Mouse (Mus musculus): ENCODE measurements around the gene Ciao2b. TPM values are rescaled to one million over a fixed set of nuclear protein-coding genes. Genes with fewer than 3 reads are reported as not detected.
"Not testable (repeated sequence)": the region's sequence is repeated elsewhere in the genome, so short reads cannot be mapped to it uniquely, and the experiment has no call there.

The Ciao2b gene
- polyA plus RNA-seq (2015; fragmentation: Nextera tagmentation; extraction: Ambion mirVana), result 137 and 141 TPM in 2 replicates

DNA sequence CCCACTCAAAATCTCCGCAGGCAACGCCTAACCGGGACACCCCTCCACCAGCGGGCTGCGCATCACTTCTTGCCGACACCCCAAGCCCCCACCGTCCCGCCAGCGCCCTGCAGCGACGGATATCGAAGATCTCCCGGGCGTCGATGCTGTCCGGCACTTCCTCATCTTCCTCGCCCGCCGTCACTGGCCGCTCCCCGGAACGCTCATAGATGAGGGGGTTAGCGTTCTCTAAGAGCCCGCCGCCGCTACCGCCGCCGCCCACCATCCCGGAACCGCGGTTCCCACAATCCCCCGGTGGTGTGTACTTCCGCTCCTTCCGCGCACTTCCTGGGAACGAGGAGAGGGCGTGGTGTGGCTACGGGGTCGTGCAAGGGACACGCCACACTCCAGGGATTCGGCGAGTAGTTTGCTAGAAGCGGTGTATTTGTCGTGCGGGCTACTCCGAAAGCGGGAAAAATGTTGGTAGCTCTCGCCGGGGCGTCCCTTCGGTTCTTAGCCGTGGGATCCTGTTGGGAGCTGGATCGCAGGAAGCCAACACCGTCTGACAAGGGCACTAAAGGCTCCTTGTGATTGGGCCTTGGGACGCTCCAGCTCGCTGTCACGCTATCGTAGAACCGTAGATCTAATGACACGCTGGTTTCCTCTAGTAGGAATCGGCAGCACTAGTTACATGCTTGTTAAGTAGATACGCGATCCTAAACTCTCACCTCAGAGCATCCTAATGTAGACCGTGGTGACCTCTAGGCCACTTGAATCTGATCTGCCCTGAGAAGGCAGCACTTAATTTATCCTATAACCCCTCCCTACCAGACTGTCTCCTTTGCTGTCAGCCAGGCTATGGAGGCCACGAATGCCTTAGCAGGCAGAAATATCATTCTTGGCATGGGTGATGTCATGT is at the start of gene Ciao2b:
Gene Ciao2b, minus strand, starts transcription at position 540 of the 898 bp plus-strand sequence.
- H3K27me3 ChIP-seq, result no peaks in the 10 kb centered on the region
- ATAC-seq, result peak; percentile 97
- peak within 1 kb of the TSS; percentile 91 for H3K4me3 ChIP-seq (replicated peaks)
- no peaks in the 10 kb centered on the region for H3K9me3 ChIP-seq
- H3K27ac ChIP-seq, result peak within 1 kb of the TSS; percentile 80
- H3K9ac ChIP-seq (replicated peaks), result peak within 1 kb of the TSS; percentile 89
- under 1% methylated on average over 66 of the region's 66 CpGs for WGBS
- peak within 1 kb of the TSS; percentile 97 for H3K4me2 ChIP-seq (replicated peaks)
- H3K4me1 ChIP-seq (replicated peaks), result peaks cover 22% of the 10 kb centered on the region
- peaks cover 9% of the 10 kb centered on the region for H3K36me3 ChIP-seq

DNA sequence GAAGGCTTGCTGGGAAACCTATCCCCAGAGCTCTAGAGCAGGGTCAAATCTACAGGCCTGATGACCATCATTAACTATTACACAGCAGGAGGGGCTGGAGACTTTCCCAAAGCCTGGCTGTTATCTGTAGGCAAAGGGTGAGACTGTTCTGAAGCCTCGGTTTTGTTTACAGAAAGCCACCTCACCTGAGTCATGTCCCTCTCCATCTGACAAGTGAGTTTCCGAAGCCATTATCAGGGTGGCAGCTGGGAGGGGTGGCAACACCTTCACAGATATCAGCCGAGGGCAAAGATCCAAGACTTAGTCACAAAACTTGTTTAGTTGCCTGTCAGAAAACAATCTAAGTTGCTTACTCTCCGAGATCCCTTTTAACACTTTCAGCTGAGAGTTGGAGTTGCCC is 46.7 kb upstream of the Ciao2b start:
- H3K4me2 ChIP-seq (replicated peaks), result no peak overlapping the region
- no peak overlapping the region for H3K4me3 ChIP-seq (replicated peaks)
- H3K27ac ChIP-seq, result no peak overlapping the region
- H3K4me1 ChIP-seq (replicated peaks), result no peaks in the 10 kb centered on the region
- no peak overlapping the region for H3K9ac ChIP-seq (replicated peaks)
- no peaks in the 10 kb centered on the region for H3K27me3 ChIP-seq
- H3K36me3 ChIP-seq, result no peaks in the 10 kb centered on the region
- no peak for ATAC-seq
- WGBS, result 85% methylated on average over 4 of the region's 4 CpGs
- H3K9me3 ChIP-seq, result no peaks in the 10 kb centered on the region

DNA sequence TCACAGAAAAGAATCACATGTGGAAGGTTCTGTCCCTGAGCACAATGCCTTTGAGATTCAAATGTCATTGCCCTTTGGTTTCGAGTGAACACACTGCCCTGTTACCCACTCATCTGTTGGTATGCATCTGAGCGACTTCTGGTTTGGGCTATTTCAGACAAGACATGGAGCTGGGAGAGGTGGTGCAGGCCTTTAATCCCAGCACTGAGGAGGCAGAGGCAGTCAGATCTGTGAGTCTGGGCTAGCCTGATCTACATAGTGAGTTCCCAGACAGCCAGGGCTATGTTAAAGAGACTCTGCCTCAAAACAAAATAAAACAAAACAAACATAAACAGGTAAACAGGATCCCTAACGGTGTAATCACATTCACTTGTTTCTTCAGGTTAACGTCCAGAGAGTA is 13.8 kb upstream of the Ciao2b start:
- H3K9ac ChIP-seq (replicated peaks), result no peak overlapping the region
- no peaks in the 10 kb centered on the region for H3K27me3 ChIP-seq
- WGBS, result 76% methylated on average over 4 of the region's 4 CpGs
- H3K4me1 ChIP-seq (replicated peaks), result no peaks in the 10 kb centered on the region
- H3K4me2 ChIP-seq (replicated peaks), result no peak overlapping the region
- no peaks in the 10 kb centered on the region for H3K9me3 ChIP-seq
- no peak overlapping the region for H3K27ac ChIP-seq
- no peak overlapping the region for H3K4me3 ChIP-seq (replicated peaks)
- no peak for ATAC-seq
- no peaks in the 10 kb centered on the region for H3K36me3 ChIP-seq

DNA sequence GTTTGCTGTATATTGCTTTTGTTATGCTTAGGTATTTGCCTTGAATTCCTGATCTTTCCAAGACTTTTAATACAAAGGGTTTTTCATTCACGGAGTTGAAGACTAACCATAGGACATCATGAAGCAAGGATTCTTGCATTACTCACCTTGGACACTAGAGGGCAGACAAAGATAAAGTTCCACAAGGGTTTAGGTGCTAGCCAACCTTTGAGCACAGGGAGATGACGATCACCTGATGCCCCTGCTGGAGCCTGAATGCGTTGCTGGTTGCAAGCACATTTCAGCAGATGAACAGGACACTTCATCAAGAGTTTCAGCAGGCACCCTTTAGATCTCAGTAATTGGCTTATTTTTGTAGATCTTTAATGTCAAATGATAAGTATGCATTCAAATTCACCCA is 13.2 kb upstream of the Ciao2b start:
- ATAC-seq, result peak; percentile 92

DNA sequence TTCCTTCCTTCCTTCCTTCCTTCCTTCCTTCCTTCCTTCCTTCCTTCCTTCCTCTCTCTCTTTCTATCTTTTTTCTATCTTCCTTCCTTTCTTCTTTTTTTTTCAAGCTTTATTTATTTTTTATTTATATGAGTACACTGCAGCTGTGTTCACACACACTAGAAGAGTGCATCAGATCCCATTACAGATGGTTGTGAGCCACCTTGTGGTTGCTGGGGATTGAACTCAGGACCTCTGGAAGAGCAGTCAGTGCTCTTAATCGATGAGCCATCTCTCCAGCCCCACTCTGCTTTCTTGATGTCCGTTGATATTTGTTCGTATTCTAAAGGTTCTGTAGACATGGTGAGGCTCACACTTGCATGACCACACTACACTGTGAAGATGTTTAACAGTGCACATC is 2.4 kb upstream of the Ciao2b start:
- not testable (repeated sequence) for H3K9me3 ChIP-seq; H3K36me3 ChIP-seq; H3K4me2 ChIP-seq (replicated peaks); H3K9ac ChIP-seq (replicated peaks); H3K27ac ChIP-seq; H3K4me3 ChIP-seq (replicated peaks); H3K27me3 ChIP-seq; ATAC-seq
- H3K4me1 ChIP-seq (replicated peaks), result peaks cover 22% of the 10 kb centered on the region
- WGBS, result 72% methylated on average over 3 of the region's 3 CpGs

More for the DNA sequence above, 13.2 kb upstream of the Ciao2b start:
- H3K27me3 ChIP-seq, result no peaks in the 10 kb centered on the region
- no peak overlapping the region for H3K27ac ChIP-seq
- H3K4me1 ChIP-seq (replicated peaks), result no peaks in the 10 kb centered on the region
- H3K9me3 ChIP-seq, result no peaks in the 10 kb centered on the region
- H3K9ac ChIP-seq (replicated peaks), result no peak overlapping the region
- H3K4me2 ChIP-seq (replicated peaks), result no peak overlapping the region
- no peaks in the 10 kb centered on the region for H3K36me3 ChIP-seq
- 2% methylated on average over 3 of the region's 3 CpGs for WGBS
- H3K4me3 ChIP-seq (replicated peaks), result no peak overlapping the region

DNA sequence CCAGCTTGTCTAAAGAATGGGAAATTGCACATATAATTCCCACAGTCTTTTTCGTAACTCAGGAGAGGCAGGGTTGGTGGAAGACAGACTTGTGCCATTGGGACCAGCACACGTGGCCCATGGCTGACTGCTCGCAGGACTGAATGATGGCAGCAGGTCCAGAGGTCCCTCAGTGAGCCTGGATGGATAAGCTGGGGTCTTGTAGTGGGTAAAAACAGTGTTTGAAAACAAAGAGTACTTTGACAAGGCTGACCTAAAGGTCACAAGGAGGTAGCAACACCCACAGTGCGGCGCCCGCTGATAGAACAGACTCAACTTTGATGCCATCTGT is 524 bp upstream of the Ciao2b start:
- peak; percentile 57 for ATAC-seq
- WGBS, result 80% methylated on average over 6 of the region's 6 CpGs
- H3K36me3 ChIP-seq, result peaks cover 9% of the 10 kb centered on the region
- H3K4me2 ChIP-seq (replicated peaks), result peak overlapping the region; percentile 97
- H3K9ac ChIP-seq (replicated peaks), result peak overlapping the region; percentile 89
- H3K4me3 ChIP-seq (replicated peaks), result peak overlapping the region; percentile 91
- H3K27me3 ChIP-seq, result no peaks in the 10 kb centered on the region
- H3K9me3 ChIP-seq, result no peaks in the 10 kb centered on the region
- peak overlapping the region; percentile 80 for H3K27ac ChIP-seq
- peaks cover 22% of the 10 kb centered on the region for H3K4me1 ChIP-seq (replicated peaks)

DNA sequence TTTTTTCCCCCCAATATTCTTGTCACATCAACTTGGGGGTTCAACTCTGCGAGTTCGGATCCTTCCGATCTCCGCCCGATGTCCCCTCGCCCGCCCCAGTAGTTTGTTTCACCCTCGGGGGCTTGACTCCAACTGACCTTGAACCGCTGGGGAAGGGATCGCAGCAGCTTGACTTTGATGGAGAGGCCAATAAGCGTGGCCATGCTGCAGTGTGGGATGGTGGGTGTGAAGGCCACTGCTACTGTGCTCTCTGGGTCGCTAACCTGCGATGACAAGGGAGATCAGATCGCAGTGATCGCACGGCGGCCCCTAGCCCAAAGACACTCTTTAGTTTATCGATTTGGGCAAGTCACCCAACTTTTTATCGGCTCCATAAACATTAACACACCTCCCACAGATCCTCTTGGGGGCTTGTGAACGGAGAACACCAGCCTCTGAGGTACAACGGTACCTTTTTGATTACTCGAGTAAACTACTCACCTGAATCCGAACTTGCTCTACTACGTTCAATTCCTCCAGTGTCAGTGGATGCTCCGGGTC is 864 bp downstream of the Ciao2b start:
- peaks cover 14% of the 10 kb centered on the region for H3K36me3 ChIP-seq
- H3K4me3 ChIP-seq (replicated peaks), result peak overlapping the region; percentile 91
- peak overlapping the region; percentile 97 for H3K4me2 ChIP-seq (replicated peaks)
- WGBS, result 16% methylated on average over 25 of the region's 25 CpGs
- H3K4me1 ChIP-seq (replicated peaks), result peaks cover 22% of the 10 kb centered on the region
- H3K27me3 ChIP-seq, result no peaks in the 10 kb centered on the region
- no peaks in the 10 kb centered on the region for H3K9me3 ChIP-seq
- H3K27ac ChIP-seq, result 0 out of 2 replicates have a peak overlapping the region, but pooled peaks have one; percentile 80
- no peak; the same call in 1 of the 2 replicates for ATAC-seq
- H3K9ac ChIP-seq (replicated peaks), result peak overlapping the region; percentile 89

DNA sequence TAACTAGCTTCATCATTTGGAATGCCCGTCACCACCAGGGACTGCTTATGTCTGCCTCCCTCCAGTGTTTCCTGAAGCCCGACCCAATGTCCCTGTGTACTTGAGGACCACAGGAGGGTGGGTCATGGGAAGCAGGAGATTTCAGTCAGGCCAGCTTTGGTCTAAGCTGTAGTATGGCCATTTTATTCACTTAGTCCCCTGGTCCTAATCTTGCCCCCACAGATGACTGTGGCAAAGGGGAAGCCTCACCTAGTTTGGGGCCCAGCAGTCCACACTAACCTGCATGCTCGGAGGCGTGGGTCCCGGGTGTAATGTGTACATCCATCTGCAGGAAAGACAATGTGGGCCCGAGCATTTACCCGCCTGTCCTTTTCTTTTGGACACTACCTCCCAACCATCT is 1.5 kb downstream of the Ciao2b start:
- peak overlapping the region; percentile 89 for H3K9ac ChIP-seq (replicated peaks)
- no peaks in the 10 kb centered on the region for H3K27me3 ChIP-seq
- H3K9me3 ChIP-seq, result no peaks in the 10 kb centered on the region
- WGBS, result 90% methylated on average over 7 of the region's 7 CpGs
- peaks cover 22% of the 10 kb centered on the region for H3K4me1 ChIP-seq (replicated peaks)
- peak overlapping the region; percentile 97 for H3K4me2 ChIP-seq (replicated peaks)
- no peak for ATAC-seq
- peaks cover 21% of the 10 kb centered on the region for H3K36me3 ChIP-seq
- H3K27ac ChIP-seq, result no peak overlapping the region
- peak overlapping the region; percentile 91 for H3K4me3 ChIP-seq (replicated peaks)

DNA sequence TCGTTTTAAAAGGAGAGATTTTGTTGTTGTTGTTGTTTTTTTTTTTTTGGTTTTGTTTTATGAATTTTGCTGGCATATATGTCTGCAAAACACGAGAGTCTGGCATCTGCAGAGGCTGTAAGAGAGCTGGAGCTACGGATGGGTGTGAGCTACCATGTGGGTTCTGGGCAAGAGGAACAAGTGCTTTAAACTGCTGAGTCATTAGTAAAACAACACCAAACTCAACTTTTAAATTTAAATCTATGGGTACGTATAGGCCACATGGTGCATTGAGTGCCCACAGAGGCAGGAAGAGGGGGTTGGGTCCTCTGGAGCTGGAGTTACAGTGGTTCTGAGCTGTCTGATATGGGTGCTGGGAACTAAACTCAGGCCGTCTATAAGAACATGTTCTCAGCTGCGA is 3.8 kb downstream of the Ciao2b start:
- no peak for ATAC-seq
- Histone ChIP-seq H3K36me3 (peaks cover 25% of the 10 kb centered on the region), H3K9ac (replicated peaks) (no peak overlapping the region), H3K4me3 (replicated peaks) (no peak overlapping the region), H3K9me3 (no peaks in the 10 kb centered on the region), H3K4me1 (replicated peaks) (peaks cover 24% of the 10 kb centered on the region), H3K4me2 (replicated peaks) (no peak overlapping the region), H3K27ac (no peak overlapping the region), H3K27me3 (no peaks in the 10 kb centered on the region)
- 90% methylated on average over 6 of the region's 6 CpGs for WGBS

DNA sequence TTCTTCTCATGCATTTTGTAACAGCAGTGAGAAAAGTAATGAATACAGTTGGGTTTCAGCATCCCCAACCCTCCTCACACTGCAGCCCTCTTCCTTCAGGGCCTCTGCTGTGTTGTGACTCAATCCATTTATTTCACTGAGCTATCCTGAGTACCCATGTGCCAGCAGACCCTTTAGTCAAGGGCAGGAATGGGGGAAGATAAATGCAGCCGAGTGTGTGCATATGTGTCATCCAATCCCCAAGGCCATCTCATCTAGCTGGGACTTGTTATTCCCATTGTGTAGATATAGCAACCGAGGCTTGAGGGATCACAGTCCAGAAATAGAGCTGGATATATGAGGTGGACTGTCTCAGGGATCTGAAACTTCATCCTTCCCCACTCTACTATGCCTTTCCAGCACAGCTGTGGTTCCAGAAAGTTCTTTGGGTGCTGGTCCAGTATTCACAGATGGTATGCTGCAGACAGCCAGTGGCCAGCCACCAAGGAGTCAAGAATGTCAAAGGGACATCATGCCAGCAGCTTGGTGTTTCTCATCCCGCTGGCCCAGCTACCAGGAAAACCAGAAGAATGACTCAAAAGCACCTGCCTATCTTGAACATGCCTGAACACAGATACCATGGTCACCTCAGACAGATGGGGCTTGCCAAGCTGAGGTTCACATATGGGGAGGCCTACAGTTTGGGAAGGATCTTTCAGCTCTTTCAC is 6.6 kb downstream of the Ciao2b start:
- ATAC-seq, result no peak
- Histone ChIP-seq H3K9me3 (no peaks in the 10 kb centered on the region), H3K4me2 (replicated peaks) (no peak overlapping the region), H3K9ac (replicated peaks) (no peak overlapping the region), H3K36me3 (peaks cover 25% of the 10 kb centered on the region), H3K4me3 (replicated peaks) (no peak overlapping the region), H3K27me3 (peaks cover 18% of the 10 kb centered on the region), H3K27ac (no peak overlapping the region), H3K4me1 (replicated peaks) (peaks cover 15% of the 10 kb centered on the region)
- 95% methylated on average over 3 of the region's 3 CpGs for WGBS

DNA sequence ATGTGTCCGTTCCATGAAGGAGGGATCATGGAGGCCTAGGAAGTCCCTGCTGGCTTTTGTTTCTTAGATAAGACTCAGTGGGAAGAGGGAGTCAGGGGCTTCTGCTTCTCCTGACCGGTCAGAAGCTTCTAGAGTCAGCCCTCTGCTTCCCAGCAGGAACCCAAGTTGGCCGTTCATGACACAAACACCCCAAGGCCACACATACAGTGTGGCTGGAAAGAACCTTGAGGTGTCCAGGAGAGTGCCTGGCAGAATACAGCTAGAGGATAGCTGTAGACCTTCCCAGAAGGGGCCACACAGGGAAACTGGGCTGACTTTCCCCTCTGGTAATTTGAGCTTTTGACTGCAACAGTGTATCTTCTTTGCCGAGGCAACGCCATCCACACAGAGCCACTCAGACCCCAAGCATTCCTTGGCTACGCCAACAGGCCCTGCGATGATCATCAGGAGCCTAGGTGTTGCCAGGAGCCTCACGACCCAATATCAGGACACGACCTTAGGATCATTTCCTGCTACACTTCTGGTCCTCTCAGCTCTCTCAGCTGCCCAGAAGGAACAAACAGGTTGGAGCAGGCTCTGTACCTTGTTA is 8.5 kb downstream of the Ciao2b start:
- H3K4me2 ChIP-seq (replicated peaks), result no peak overlapping the region
- H3K27me3 ChIP-seq, result peaks cover 30% of the 10 kb centered on the region
- H3K27ac ChIP-seq, result no peak overlapping the region
- WGBS, result 66% methylated on average over 9 of the region's 9 CpGs
- peaks cover 16% of the 10 kb centered on the region for H3K36me3 ChIP-seq
- H3K4me3 ChIP-seq (replicated peaks), result no peak overlapping the region
- no peaks in the 10 kb centered on the region for H3K9me3 ChIP-seq
- H3K9ac ChIP-seq (replicated peaks), result no peak overlapping the region
- peaks cover 10% of the 10 kb centered on the region for H3K4me1 ChIP-seq (replicated peaks)
- ATAC-seq, result no peak

DNA sequence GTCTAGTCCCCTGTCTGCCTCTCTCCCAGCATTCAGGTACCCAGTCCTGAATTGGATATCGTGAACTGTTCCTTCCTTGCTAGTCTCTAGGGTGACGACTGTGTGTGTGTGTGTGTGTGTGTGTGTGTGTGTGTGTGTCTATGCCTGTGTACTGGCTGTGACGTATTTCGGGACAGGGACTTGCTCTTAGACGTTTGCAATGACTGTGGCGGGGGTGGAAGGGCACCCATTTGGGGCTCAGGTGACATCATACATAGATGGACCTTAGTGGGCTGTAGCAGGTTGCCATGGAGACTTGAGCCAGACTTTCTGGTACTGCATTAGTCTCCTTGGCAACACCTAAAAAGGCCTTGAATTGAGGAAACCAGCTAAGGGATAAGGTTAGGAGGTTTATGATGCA is 9.3 kb downstream of the Ciao2b start:
- no peak for ATAC-seq

More for the DNA sequence above, 9.3 kb downstream of the Ciao2b start:
- 53% methylated on average over 6 of the region's 6 CpGs for WGBS
- Histone ChIP-seq H3K4me3 (replicated peaks) (no peak overlapping the region), H3K36me3 (peaks cover 16% of the 10 kb centered on the region), H3K9me3 (no peaks in the 10 kb centered on the region), H3K4me1 (replicated peaks) (peaks cover 10% of the 10 kb centered on the region), H3K9ac (replicated peaks) (no peak overlapping the region), H3K27me3 (peaks cover 30% of the 10 kb centered on the region), H3K4me2 (replicated peaks) (no peak overlapping the region), H3K27ac (no peak overlapping the region)

All from midbrain, embryonic 13.5 days (tissue).